Mouse (Mus musculus) embryonic facial prominence, embryonic 13.5 days (tissue): ENCODE data around the gene Defb20. TPM values are rescaled to one million over a fixed set of nuclear protein-coding genes. Genes with fewer than 3 reads are reported as not detected.

ENCODE experiments used
- ATAC-seq: fragments of 200-750 bp; cut with Nextera tagmentation; 2 replicates; pipeline ENCODE4 v1.8.0; 2017; ENCODE audit warnings: low read depth; ENCODE audit not compliant: insufficient number of reproducible peaks, insufficient read depth, low FRiP score, low TSS enrichment
- H3K27ac ChIP-seq: fragments of 300-500 bp; sonication (generic); 2 replicates; pipeline ENCODE4 v1.5.1; 2015; ENCODE audit warnings: moderate library complexity, mild to moderate bottlenecking, inconsistent platforms
- H3K27me3 ChIP-seq: fragments of 300-500 bp; sonication (generic); 2 replicates; pipeline ENCODE4 v1.6.1; 2015; ENCODE audit warnings: mild to moderate bottlenecking, inconsistent platforms
- H3K36me3 ChIP-seq: fragments of 300-500 bp; sonication (generic); 2 replicates; pipeline ENCODE4 v1.6.1; 2015; ENCODE audit warnings: mild to moderate bottlenecking, inconsistent platforms
- H3K4me1 ChIP-seq: fragments of 300-500 bp; sonication (generic); 2 replicates; pipeline ENCODE4 v1.6.1; 2015; ENCODE audit warnings: inconsistent platforms
- H3K4me2 ChIP-seq: fragments of 300-500 bp; sonication (generic); 2 replicates; pipeline ENCODE4 v1.6.1; 2015; ENCODE audit warnings: moderate library complexity, mild to moderate bottlenecking, inconsistent platforms
- H3K4me3 ChIP-seq: fragments of 300-500 bp; sonication (generic); 2 replicates; pipeline ENCODE4 v1.5.1; 2015; ENCODE audit warnings: mild to moderate bottlenecking, inconsistent platforms
- H3K9ac ChIP-seq: fragments of 300-500 bp; sonication (generic); 2 replicates; pipeline ENCODE4 v1.6.1; 2015; ENCODE audit warnings: mild to moderate bottlenecking, inconsistent platforms
- H3K9me3 ChIP-seq: fragments of 300-500 bp; sonication (generic); 2 replicates; pipeline ENCODE4 v1.6.1; 2016; ENCODE audit warnings: inconsistent platforms
- WGBS: fragments of 180-500 bp; shearing (Covaris S2); methylation state at CpG from one replicate; pipeline ENCODE4 v1.1.7; 2015; ENCODE audit warnings: mixed read lengths; 5-methylcytosine and 5-hydroxymethylcytosine counted together
- polyA plus RNA-seq: library from polyadenylated mRNA; unstranded; fragments of >200 nt; fragmentation: Nextera tagmentation; extraction: Ambion mirVana; gene quantifications from 2 replicates; pipeline ENCODE4 v1.2.1, GENCODE M21; 2015

The Defb20 gene
- polyA plus RNA-seq, 1 experiment from 2014 or later, result not detected

- Histone ChIP-seq H3K4me1 (peaks cover 7% of the 10 kb centered on the region; the same call in 1 of the 2 replicates), H3K4me2 (no peak overlapping the region), H3K27me3 (no peaks in the 10 kb centered on the region), H3K9ac (no peak overlapping the region), H3K36me3 (no peaks in the 10 kb centered on the region), H3K9me3 (no peaks in the 10 kb centered on the region), H3K27ac (no peak overlapping the region), H3K4me3 (no peak overlapping the region)
- 77% methylated on average over 4 of the region's 4 CpGs for WGBS
- no peak for ATAC-seq
These were observed 24.6 kb upstream of the Defb20 start for GRCm38 (mm10) chr2:152452101-152452781.

GRCm38 (mm10) chr2:152459241-152459640 lies 17.6 kb upstream of the Defb20 start:
- 51% methylated on average over 13 of the region's 13 CpGs for WGBS
- H3K4me2 ChIP-seq, result no peak overlapping the region
- H3K36me3 ChIP-seq, result no peaks in the 10 kb centered on the region
- H3K4me1 ChIP-seq, result peaks cover 9% of the 10 kb centered on the region; the same call in 1 of the 2 replicates
- H3K27ac ChIP-seq, result no peak overlapping the region
- no peaks in the 10 kb centered on the region for H3K27me3 ChIP-seq
- no peak overlapping the region for H3K4me3 ChIP-seq
- no peak overlapping the region for H3K9ac ChIP-seq
- H3K9me3 ChIP-seq, result peaks cover 5% of the 10 kb centered on the region; the same call in 1 of the 2 replicates
- no peak for ATAC-seq

GRCm38 (mm10) chr2:152464570-152465150 lies 12.2 kb upstream of the Defb20 start, which contains the start of gene Defb23:
Defb23 (minus strand) TSS chr2:152464620.
- 80% methylated on average over 3 of the region's 3 CpGs for WGBS
- Histone ChIP-seq H3K9me3 (peaks cover 5% of the 10 kb centered on the region; the same call in 1 of the 2 replicates), H3K4me2 (no peak within 1 kb of the TSS), H3K27ac (no peak within 1 kb of the TSS), H3K9ac (no peak within 1 kb of the TSS), H3K36me3 (no peaks in the 10 kb centered on the region), H3K4me1 (no peaks in the 10 kb centered on the region), H3K4me3 (no peak within 1 kb of the TSS), H3K27me3 (no peaks in the 10 kb centered on the region)
- no peak for ATAC-seq

- ATAC-seq, result no peak
- Histone ChIP-seq H3K9ac (no peak overlapping the region), H3K9me3 (no peaks in the 10 kb centered on the region), H3K27me3 (no peaks in the 10 kb centered on the region), H3K4me1 (no peaks in the 10 kb centered on the region), H3K36me3 (no peaks in the 10 kb centered on the region), H3K27ac (no peak overlapping the region), H3K4me3 (no peak overlapping the region), H3K4me2 (no peak overlapping the region)
- WGBS, result 32% methylated on average over 7 of the region's 7 CpGs
These were observed 5.9 kb upstream of the Defb20 start for GRCm38 (mm10) chr2:152470973-152471372.

GRCm38 (mm10) chr2:152472434-152472833 lies 4.4 kb upstream of the Defb20 start:
- 27% methylated on average over 3 of the region's 3 CpGs for WGBS
- Histone ChIP-seq H3K4me1 (no peaks in the 10 kb centered on the region), H3K27me3 (no peaks in the 10 kb centered on the region), H3K4me2 (no peak overlapping the region), H3K4me3 (no peak overlapping the region), H3K9ac (no peak overlapping the region), H3K36me3 (no peaks in the 10 kb centered on the region), H3K27ac (no peak overlapping the region), H3K9me3 (no peaks in the 10 kb centered on the region)
- no peak for ATAC-seq

- Histone ChIP-seq H3K4me3 (no peak overlapping the region), H3K36me3 (no peaks in the 10 kb centered on the region), H3K27ac (no peak overlapping the region), H3K4me1 (no peaks in the 10 kb centered on the region), H3K9me3 (no peaks in the 10 kb centered on the region), H3K4me2 (no peak overlapping the region), H3K27me3 (no peaks in the 10 kb centered on the region), H3K9ac (no peak overlapping the region)
- no peak for ATAC-seq
- WGBS, result 87% methylated on average over 3 of the region's 3 CpGs
These were observed 4.0 kb downstream of the Defb20 start for GRCm38 (mm10) chr2:152480881-152481280.

GRCm38 (mm10) chr2:152481726-152482125 lies 4.9 kb downstream of the Defb20 start:
- WGBS, result 70% methylated on average over 7 of the region's 7 CpGs
- Histone ChIP-seq H3K36me3 (no peaks in the 10 kb centered on the region), H3K9me3 (no peaks in the 10 kb centered on the region), H3K4me2 (no peak overlapping the region), H3K9ac (no peak overlapping the region), H3K27me3 (no peaks in the 10 kb centered on the region), H3K27ac (no peak overlapping the region), H3K4me1 (no peaks in the 10 kb centered on the region), H3K4me3 (no peak overlapping the region)
- ATAC-seq, result no peak

- H3K36me3 ChIP-seq, result no peaks in the 10 kb centered on the region
- no peak overlapping the region for H3K4me2 ChIP-seq
- H3K4me1 ChIP-seq, result no peaks in the 10 kb centered on the region
- no peak for ATAC-seq
- no peaks in the 10 kb centered on the region for H3K9me3 ChIP-seq
- no peak overlapping the region for H3K4me3 ChIP-seq
- H3K27me3 ChIP-seq, result no peaks in the 10 kb centered on the region
- WGBS, result 74% methylated on average over 2 of the region's 2 CpGs
- no peak overlapping the region for H3K27ac ChIP-seq
- no peak overlapping the region for H3K9ac ChIP-seq
These were observed 10.2 kb downstream of the Defb20 start for GRCm38 (mm10) chr2:152487024-152487423.

- no peaks in the 10 kb centered on the region for H3K9me3 ChIP-seq
- ATAC-seq, result no peak
- H3K36me3 ChIP-seq, result no peaks in the 10 kb centered on the region
- H3K4me2 ChIP-seq, result no peak within 1 kb of the TSS
- H3K4me3 ChIP-seq, result no peak within 1 kb of the TSS
- no peaks in the 10 kb centered on the region for H3K4me1 ChIP-seq
- H3K27me3 ChIP-seq, result no peaks in the 10 kb centered on the region
- H3K9ac ChIP-seq, result no peak within 1 kb of the TSS
- no peak within 1 kb of the TSS for H3K27ac ChIP-seq
These were observed 13.2 kb downstream of the Defb20 start, which contains the start of gene Defb22 for GRCm38 (mm10) chr2:152490038-152490437. Defb22 (minus strand) TSS chr2:152490138.

- Histone ChIP-seq H3K4me3 (no peak overlapping the region), H3K4me1 (no peaks in the 10 kb centered on the region), H3K4me2 (no peak overlapping the region), H3K27me3 (no peaks in the 10 kb centered on the region), H3K9me3 (no peaks in the 10 kb centered on the region), H3K27ac (no peak overlapping the region), H3K36me3 (no peaks in the 10 kb centered on the region), H3K9ac (no peak overlapping the region)
- no peak for ATAC-seq
- WGBS, result 74% methylated on average over 6 of the region's 6 CpGs
These were observed 16.3 kb downstream of the Defb20 start for GRCm38 (mm10) chr2:152493151-152493550.

GRCm38 (mm10) chr2:152498020-152498419 lies 21.2 kb downstream of the Defb20 start:
- no peak overlapping the region for H3K27ac ChIP-seq
- H3K27me3 ChIP-seq, result no peaks in the 10 kb centered on the region
- no peak overlapping the region for H3K9ac ChIP-seq
- no peak overlapping the region for H3K4me2 ChIP-seq
- H3K4me3 ChIP-seq, result no peak overlapping the region
- no peaks in the 10 kb centered on the region for H3K9me3 ChIP-seq
- H3K36me3 ChIP-seq, result no peaks in the 10 kb centered on the region
- H3K4me1 ChIP-seq, result no peaks in the 10 kb centered on the region
- 74% methylated on average over 6 of the region's 6 CpGs for WGBS
- no peak for ATAC-seq

GRCm38 (mm10) chr2:152500204-152500862 lies 23.5 kb downstream of the Defb20 start:
- no peak overlapping the region for H3K27ac ChIP-seq
- 74% methylated on average over 7 of the region's 7 CpGs for WGBS
- no peaks in the 10 kb centered on the region for H3K36me3 ChIP-seq
- H3K9ac ChIP-seq, result no peak overlapping the region
- no peak for ATAC-seq
- no peaks in the 10 kb centered on the region for H3K9me3 ChIP-seq
- no peaks in the 10 kb centered on the region for H3K4me1 ChIP-seq
- H3K4me2 ChIP-seq, result no peak overlapping the region
- H3K27me3 ChIP-seq, result no peaks in the 10 kb centered on the region
- H3K4me3 ChIP-seq, result no peak overlapping the region
